Mouse (Mus musculus): ENCODE measurements around the gene Ccl9.

GRCm38 (mm10) chr11:83550186-83550632 lies 28.2 kb downstream of the Ccl9 start:
- no peak for TF ChIP-seq CTCF (IDR thresholded peaks at IDR 0.05; ENCODE audit: low read depth, low read length)
- TF ChIP-seq POLR2A (IDR thresholded peaks at IDR 0.05; ENCODE audit: borderline replicate concordance, low read depth, low read length) = no peak

All from bone marrow macrophage, adult 2 months (primary cell).